Mouse (Mus musculus) gastrocnemius, postnatal 10 days (tissue): ENCODE data around the gene Rbbp4. TPM values are rescaled to one million over a fixed set of nuclear protein-coding genes. Genes with fewer than 3 reads are reported as not detected.

ENCODE experiments used
- DNase-seq: peaks from one replicate; pipeline ENCODE4 v3.0.0; 2021; ENCODE audit warnings: mixed read lengths
- total RNA-seq, 2 experiments: library from RNA; stranded (reverse); gene quantifications; 2 replicates each; pipeline ENCODE4 v1.2.3; 2021

Rbbp4 gene
- total RNA-seq, 2 experiments from 2014 or later: 96.7 to 98.5 TPM

GRCm38 (mm10) chr4:129293702-129294101, 41.5 kb downstream of the Rbbp4 start:
- no peak for DNase-seq

- no peak for DNase-seq
Observed at GRCm38 (mm10) chr4:129292831-129293230, 42.3 kb downstream of the Rbbp4 start.

GRCm38 (mm10) chr4:129289671-129290070, 45.5 kb downstream of the Rbbp4 start:
- no peak for DNase-seq

- peak; percentile 72 for DNase-seq
Observed at GRCm38 (mm10) chr4:129288067-129288466, 47.1 kb downstream of the Rbbp4 start.

- DNase-seq: peak; percentile 76
Observed at GRCm38 (mm10) chr4:129287472-129287981, 47.6 kb downstream of the Rbbp4 start, which contains the start of gene Sync. Gene Sync, plus strand, starts transcription at chr4:129287617.

GRCm38 (mm10) chr4:129286683-129287471, 48.3 kb downstream of the Rbbp4 start:
- peak; percentile 62 for DNase-seq

GRCm38 (mm10) chr4:129286001-129286682, 49.0 kb downstream of the Rbbp4 start:
- peak; percentile 47 for DNase-seq

GRCm38 (mm10) chr4:129284685-129285084, 50.5 kb downstream of the Rbbp4 start:
- no peak for DNase-seq

GRCm38 (mm10) chr4:129283226-129283625, 51.9 kb downstream of the Rbbp4 start:
- no peak for DNase-seq

GRCm38 (mm10) chr4:129282786-129283185, 52.4 kb downstream of the Rbbp4 start:
- no peak for DNase-seq

GRCm38 (mm10) chr4:129276453-129276865, 58.7 kb downstream of the Rbbp4 start:
- peak; percentile 98 for DNase-seq

GRCm38 (mm10) chr4:129272756-129273046, 62.5 kb downstream of the Rbbp4 start:
- DNase-seq: peak; percentile 44

GRCm38 (mm10) chr4:129271991-129272755, 63.0 kb downstream of the Rbbp4 start:
- DNase-seq: no peak

- DNase-seq: no peak
Observed at GRCm38 (mm10) chr4:129268698-129269097, 66.5 kb downstream of the Rbbp4 start.

- no peak for DNase-seq
Observed at GRCm38 (mm10) chr4:129266821-129267220, 68.3 kb downstream of the Rbbp4 start.

GRCm38 (mm10) chr4:129266191-129266590, 69.0 kb downstream of the Rbbp4 start:
- DNase-seq: no peak

GRCm38 (mm10) chr4:129263225-129264021, 71.7 kb downstream of the Rbbp4 start:
- DNase-seq: no peak

- DNase-seq: no peak
Observed at GRCm38 (mm10) chr4:129261196-129261595, 74.0 kb downstream of the Rbbp4 start, which contains the start of gene C77080. Gene C77080, minus strand, starts transcription at chr4:129261404.

- DNase-seq: no peak
Observed at GRCm38 (mm10) chr4:129260678-129261077, 74.5 kb downstream of the Rbbp4 start.

GRCm38 (mm10) chr4:129259101-129259500, 76.1 kb downstream of the Rbbp4 start:
- DNase-seq: no peak
